Mouse (Mus musculus) erythroid progenitor cell, adult 5-6 weeks (primary cell): ENCODE results near the gene 3830406C13Rik. TPM values are rescaled to one million over a fixed set of nuclear protein-coding genes. Genes with fewer than 3 reads are reported as not detected.

Experiments used
- ATAC-seq: replicated peaks from 2 replicates; pipeline ENCODE4 v1.8.0; 2016; ENCODE audit warnings: moderate number of reproducible peaks, mild to moderate bottlenecking, moderate TSS enrichment, inconsistent platforms; ENCODE audit not compliant: poor library complexity, low FRiP score, severe bottlenecking
- total RNA-seq, 2 experiments: library from RNA; stranded (forward) in 1 of 2; stranded (reverse) in 1 of 2; fragments of 150-400 nt in 1 of 2; fragments of 186-747, 209-891 nt in 1 of 2; gene quantifications; 2 replicates each; pipeline versions ENCODE4 v1.2.3 to v1.2.4; 2015 to 2017; ENCODE audit warnings: low replicate concordance in 2 of 2

Gene 3830406C13Rik
- total RNA-seq, 2 experiments from 2014 or later, result 1.7 to 4.5 TPM

DNA sequence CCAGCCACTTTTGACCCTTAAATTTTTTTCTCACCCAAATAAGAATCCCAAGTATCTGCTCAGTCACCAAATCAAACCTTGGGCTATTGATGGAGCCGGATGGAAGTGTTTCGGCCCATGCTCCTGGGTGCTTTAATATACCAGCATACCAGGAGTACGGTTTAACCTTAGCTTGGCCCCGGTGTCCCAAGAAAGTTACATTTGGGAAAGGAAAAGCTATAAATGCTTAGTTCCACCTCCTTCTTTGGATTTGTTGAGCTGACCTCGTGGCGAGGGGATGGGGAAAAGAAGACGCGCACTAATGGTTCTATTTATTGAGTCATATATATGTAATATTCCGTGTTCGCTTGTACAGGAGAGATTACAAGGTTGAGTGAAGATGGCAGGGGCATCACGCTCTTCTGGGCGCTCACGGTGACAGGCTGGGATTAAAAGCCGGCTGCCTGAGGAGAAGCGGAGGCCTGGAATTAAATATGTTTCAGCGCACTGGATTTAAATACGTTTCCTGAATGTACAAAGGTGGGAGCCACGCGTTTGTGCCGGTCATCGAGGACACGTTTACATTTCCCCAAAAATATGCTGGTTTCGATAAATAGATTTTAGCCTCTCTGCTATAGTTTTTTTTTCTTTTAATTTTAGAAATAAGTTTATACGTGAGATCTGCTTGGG, 58.0 kb downstream of the 3830406C13Rik start:
- ATAC-seq, result no peak

DNA sequence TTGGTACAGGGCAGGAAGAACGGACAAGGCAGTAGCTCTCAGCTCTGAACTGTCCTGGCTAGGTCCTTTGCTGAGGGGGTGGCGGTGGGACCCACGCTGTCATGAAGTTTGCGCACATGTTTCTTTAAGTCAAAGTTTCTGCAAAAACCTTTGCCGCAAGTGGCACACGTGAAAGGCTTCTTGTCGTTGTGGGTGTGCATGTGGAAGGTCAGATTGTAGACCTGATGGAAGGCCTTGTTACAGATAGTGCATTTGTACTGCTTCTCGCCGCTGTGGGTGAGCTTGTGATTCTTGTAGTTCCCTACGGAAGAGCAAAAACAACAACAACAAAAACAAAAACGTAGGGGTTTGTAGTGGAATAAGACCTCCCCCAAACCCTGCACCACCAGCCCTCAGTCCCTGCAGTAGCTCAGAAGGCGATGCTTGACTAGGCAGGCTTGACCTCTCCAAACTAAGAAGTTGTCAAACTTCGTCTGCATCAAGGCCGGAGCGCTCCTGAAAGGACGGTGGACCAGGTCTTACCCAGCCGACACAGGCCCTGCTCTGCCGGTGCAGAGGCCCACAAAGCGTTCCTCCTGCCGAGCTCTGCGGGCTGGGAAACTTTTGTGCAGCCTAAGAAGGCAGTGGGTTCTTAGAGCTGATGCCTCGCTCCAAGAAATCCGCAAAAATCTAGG, 58.6 kb downstream of the 3830406C13Rik start:
- ATAC-seq, result no peak

DNA sequence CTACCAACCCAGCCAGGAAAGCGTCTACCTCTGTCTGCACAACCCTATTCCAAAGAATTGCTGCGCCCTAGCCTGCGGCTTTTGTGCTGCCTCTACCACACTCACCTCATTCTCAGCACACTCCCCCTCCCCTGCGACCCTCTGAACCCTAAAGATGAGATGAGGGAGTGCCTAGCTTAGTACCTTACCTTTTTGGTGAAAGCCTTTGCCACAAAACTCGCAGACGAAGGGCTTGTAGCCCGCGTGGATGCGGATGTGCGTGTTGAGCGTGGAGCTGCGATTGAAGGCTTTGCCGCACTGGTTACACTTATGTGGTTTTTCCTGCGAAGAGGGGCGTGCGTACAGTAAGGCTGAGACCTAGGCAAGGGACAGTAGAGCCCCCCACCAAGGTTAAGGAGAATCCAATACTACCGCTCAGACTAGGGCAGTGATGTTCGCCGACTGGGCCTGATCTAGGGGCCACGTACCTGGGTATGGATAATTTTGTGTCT, 59.5 kb downstream of the 3830406C13Rik start:
- no peak for ATAC-seq

DNA sequence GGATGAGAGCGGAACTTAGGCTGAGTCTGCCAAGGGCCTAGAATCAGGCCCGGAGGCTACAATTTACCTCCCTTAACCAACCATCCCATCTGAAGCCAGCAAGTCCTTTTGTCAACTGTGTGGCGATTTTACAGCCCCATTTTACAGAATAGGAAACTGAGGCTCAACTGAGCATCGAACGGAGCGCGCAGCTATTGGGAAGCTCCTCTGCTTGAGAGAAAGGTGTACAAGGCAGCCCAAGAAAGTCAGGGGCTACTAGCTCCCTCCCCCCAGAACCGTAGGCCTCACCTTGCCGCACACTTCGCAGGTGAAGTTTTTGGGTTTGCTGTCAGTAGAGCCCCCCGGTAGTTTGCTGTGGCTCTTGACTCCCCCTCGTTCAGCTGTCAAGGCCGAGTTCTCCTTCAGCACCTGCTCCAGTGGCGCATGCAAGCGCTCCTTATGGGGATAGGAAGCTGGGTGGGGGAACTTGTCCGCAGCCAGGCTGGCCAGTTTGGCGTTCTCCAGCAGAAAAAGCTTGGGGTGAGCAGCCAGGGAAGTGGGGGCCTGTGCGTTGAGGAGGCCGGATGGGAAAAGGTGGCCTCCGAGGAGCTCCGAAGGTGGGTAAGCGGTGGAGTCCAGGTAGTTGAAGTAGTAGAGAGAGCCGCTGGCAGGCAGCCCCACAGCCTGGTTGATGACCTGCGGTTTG, 60.2 kb downstream of the 3830406C13Rik start:
- no peak for ATAC-seq

DNA sequence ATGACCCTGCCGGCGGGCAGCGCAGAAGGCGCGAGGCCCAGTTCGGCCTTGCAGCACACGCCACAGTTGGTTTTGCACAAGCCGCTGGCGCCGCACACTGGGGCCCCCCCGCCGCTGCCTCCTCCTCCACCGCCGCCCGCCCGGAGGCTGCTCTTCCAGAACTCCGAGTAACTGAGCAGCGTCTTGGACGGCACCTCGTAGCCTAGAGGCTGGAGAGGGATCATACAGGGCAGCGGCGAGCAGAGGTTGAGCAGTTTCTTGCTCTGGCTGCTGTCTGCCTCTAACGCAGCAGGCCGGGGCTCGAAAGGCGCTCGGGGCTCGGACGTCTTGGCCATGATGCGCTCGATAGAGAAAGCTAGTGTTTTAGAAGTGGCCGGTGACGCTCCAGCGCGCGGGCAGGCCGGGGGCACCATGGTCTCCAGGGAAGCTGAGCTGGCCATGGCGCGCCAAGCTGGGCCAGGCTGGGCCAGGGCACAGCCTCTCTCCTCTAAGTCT, 60.8 kb downstream of the 3830406C13Rik start:
- ATAC-seq, result no peak

DNA sequence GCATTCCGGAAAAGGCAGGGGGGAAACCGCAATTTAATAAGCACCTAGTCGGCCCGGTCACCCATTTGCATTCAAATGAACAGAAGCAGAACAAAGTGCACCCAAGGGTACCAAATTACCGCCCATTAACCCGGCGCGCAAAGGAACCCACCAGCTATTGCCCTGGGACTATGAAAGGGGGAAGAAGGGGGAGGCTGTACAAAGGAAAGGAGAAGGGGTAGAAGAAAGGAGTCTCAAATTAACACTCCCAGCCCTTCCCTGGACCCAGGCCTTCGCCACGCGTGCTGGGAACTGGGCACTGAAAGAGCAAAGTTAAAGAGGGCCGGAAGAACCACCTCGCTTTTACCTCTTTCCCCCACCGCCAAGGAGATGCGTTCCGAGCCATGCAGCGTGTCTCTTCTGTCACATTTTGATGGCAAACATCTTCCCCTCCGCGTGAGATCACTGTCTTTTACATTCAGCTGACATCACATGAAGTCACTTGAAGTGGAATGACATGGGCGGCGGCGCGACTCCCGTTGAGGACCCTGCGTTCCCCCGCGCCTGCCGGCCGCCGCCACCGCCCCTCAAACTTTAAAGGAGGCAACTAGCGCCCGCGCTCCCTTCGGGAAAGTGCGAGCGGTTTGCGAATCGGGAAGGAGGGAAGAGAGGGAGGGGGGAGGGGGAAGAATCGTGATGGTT, 61.4 kb downstream of the 3830406C13Rik start:
- no peak for ATAC-seq

DNA sequence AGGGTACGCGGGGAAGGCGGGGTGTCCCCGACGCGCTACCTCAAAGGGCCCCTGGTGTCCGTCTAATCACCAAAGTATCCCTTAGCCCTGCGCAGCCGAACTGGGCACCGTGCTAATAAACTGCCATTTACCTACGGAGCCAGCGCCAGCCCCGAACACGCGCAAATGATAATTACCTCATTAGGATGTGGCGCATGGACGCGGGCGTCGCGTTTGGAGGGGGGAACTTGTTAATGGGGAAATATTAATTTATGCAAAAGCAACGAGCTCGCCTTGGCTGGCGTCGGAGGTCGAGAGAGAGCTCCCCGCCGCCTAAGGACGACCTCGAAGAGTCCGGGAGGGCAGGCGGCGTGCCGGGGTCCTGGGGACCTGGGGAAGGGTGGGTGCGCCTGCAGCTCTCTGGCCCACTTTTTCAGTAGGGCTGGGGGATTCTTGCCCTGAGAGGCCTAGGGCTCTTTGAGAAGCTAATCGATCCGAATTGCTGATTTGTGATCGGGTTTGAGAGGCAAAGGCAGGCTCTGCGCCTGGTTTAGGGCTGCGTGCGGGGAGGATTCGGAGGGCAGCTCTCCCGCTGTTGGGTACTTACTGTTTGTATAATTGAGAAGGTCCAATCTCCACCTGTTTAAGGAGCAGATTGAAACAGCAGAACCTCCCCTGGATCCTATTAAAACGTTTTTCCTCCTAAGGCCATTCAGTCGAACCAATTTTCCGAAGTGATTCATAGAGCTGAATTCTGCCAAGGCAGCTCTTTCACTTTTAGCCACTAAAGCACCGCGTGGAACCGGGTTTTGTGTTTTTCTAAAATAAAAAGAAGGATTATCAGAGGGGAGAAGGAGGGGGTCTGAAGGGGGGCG, 62.3 kb downstream of the 3830406C13Rik start:
- ATAC-seq, result no peak

DNA sequence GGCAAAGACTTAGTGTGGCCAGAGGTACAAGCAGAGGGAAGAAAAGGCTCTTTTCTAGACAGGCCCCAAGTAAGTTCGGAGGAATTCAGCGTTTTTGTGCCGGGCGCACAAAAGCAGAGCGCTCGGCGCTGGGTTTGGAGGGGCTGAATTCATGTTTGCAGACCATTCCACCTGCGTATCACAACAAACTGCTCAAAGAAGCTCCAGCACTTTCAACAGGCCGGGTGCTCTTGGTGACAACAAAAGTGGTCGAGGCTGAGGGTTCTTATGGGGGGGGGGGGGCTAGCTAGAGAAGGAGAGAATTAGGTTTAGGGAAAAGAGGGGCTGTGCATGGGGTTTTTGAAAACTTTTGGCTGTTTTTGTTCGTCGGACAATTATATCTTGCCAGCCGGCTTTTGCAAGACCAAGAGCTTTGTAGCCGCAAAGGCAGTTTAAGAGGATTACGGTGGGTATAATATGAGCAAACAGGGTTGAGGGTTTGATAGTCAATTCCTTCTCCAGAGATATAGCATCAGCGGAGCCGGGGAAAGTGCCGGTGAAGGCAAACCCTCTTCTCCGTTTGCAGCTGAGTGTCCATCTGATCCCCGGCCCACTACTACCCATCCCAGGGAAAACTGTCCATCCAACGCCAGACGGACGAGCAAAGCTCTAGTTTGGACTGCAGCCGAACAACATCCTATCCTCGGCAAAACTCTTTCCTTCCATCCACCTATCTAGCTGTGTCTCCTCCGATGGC, 63.1 kb downstream of the 3830406C13Rik start:
- ATAC-seq, result no peak

DNA sequence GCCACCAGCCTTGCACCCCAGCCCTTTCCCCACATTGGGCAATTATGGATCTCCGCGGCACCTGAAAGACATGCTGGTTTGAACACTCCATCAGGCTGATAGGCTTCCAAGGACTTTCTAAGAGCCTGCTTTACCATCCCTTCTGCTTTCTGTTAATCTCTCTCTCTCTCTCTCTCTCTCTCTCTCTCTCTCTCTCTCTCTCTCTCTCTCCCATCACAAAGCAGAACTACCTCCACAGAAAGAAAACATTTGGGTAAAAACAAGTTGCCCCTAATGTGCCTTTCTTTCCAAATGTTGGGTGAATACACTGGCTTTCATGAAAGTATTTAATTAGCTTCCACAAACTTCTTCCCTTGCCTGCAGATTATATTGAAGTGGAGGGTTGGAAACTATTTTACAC, 64.1 kb downstream of the 3830406C13Rik start, which contains the start of gene Fezf2:
Fezf2 (minus strand) TSS at position 101 of the 400 bp plus-strand sequence.
- no peak for ATAC-seq

DNA sequence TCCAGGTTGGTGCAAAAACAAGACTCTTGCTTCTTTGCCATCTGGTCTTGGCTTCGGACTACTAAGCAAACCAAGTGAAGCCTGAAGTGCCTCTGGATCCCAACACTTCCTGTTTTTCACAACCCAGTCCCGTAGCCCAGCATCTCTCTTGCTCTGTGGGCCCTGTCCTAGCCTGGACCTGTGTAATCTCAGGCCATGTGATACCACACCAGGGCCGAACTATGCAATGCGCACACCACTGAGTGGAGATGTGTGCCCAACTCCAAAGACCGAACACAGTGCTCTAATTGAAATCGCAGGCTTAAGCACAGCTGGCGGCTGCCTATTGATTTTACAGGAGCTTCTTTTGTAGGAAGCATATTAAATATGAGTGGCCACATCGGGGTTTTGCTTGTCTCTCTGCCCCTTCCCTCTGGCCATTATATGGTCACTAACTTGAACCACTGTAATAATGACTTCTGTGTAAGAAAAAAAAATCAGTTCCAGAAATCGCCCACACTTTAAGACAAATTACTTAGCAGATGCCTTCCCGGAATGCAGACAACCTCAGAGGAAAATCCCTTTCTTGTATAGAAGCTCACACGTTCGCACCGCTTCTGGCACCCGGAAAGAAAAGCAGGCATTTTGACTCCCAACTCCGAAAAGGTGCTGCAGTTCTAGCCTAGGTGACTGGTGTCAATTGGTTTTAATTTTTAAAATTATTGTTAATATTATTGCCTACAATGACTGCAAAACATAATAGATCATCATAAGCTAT, 65.5 kb downstream of the 3830406C13Rik start:
- no peak for ATAC-seq

DNA sequence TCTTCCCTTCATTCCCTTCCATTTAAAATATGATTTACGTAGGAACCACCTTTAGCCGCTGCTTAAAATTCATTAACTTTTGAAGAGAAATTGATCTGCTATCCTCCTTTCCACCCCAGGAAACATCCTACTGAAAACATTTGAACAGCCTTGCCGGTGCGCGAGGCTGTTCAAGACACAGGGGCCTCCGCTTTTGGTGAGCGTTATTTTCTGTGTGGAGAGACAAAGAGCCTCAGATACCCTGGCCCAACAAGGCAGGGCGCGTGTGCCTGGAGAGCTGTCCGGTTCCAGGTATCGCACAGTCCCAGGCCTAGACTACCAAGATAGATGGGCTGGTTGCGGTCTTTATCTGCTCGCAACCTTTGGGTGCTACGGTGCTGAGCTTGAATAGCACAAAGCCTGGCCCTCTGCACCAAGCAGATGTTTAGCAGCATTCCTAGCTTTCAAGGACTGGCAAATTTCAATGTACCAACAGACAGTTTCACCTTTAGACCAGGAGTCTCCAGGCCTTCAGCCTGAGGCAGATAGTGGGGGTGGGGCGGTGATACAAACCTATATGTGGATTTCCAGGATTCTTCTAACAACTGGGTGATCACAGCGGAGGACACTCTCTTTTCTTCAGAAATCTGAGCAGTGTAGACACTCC, 66.4 kb downstream of the 3830406C13Rik start:
- ATAC-seq, result no peak

Other genes starting within 250 kb of the 3830406C13Rik start
- not detected in 2 replicates for gene Gm49355, start 197 bp upstream of the 3830406C13Rik start, total RNA-seq (2015; ENCODE audit: low replicate concordance)
- gene Gm49355, start 197 bp upstream of the 3830406C13Rik start, total RNA-seq (2017; ENCODE audit: low replicate concordance), result not detected in 2 replicates
- gene Fezf2, start 64.0 kb downstream of the 3830406C13Rik start, total RNA-seq (2015; ENCODE audit: low replicate concordance), result not detected in 2 replicates
- not detected in 2 replicates for gene Fezf2, start 64.0 kb downstream of the 3830406C13Rik start, total RNA-seq (2017; ENCODE audit: low replicate concordance)